Mouse (Mus musculus): ENCODE results near the gene Hnrnpf.
"Not testable (repeated sequence)": the region's sequence is repeated elsewhere in the genome, so short reads cannot be mapped to it uniquely, and the experiment has no call there.

Gene Hnrnpf

GRCm38 (mm10) chr6:117900126-117901080 is at the start of gene Hnrnpf:
Gene Hnrnpf (plus strand): TSS chr6:117900324.
- DNase-seq (ENCODE audit: low spot score), result no peak

- no peak for DNase-seq (ENCODE audit: low spot score)
Observed at GRCm38 (mm10) chr6:117851747-117852146, 48.4 kb upstream of the Hnrnpf start.

- DNase-seq (ENCODE audit: low spot score), result no peak
Observed at GRCm38 (mm10) chr6:117857990-117858389, 42.1 kb upstream of the Hnrnpf start.

GRCm38 (mm10) chr6:117861848-117862247 is 38.3 kb upstream of the Hnrnpf start, which contains the start of gene Zfp239:
Gene Zfp239 (plus strand): TSS chr6:117862100.
- DNase-seq (ENCODE audit: low spot score), result no peak

DNA sequence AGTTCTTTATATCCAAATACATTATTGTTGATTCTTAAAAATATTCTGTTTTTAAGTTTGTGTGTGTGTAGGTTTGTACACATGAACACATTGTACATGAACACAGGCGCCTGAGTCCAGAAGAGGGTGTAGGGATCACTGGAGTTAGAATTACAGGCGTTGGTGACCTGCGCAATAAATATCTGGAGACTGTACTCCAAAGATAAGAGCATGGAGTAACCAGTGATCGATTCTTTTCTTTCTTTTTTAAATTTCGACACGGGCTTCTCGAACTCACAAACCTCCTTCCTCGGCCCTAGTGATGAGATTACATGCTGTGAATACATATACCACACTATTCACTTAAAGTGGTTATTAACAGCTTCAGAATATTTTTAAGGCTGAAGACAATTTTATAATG is 37.7 kb upstream of the Hnrnpf start:
- DNase-seq (ENCODE audit: low spot score), result no peak

DNA sequence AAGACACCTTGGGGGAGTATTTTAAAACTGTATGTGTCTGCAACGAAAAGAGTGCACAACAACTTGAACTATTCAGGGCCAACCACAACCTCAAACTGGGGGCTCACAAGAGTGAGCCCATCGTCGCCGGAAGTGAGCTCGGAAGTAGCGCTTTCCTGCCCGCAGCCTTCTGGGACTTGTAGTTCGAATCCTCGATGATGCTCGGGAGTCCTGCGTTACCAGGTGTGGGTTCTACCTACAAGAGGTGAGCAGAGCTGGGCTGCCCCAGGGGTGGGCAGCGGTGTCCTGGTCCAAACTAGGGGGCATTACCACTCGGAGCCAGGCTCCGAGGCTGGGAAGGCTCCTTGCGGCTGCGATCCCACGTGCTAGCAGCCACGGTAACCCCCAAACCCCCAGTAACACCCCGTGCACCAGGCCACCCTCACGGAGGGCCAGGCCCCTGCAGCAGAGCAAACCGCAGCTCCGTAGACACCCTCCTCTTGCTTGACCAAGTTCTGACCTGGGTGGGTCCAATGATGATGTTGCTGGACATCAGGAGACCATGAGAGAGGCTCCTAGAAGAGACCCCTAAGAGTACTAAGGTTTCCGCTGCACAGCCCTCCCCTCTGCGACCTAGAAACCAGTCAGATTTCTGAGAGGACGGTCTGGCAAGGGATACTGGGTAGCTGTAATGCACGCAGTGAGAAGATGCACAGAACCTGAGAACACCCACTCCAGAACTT is 37.1 kb upstream of the Hnrnpf start:
- DNase-seq (ENCODE audit: low spot score), result peak; percentile 73

- no peak for DNase-seq (ENCODE audit: low spot score)
Observed at GRCm38 (mm10) chr6:117863751-117864150, 36.4 kb upstream of the Hnrnpf start.

GRCm38 (mm10) chr6:117868187-117868586 is 31.9 kb upstream of the Hnrnpf start:
- no peak for DNase-seq (ENCODE audit: low spot score)

DNA sequence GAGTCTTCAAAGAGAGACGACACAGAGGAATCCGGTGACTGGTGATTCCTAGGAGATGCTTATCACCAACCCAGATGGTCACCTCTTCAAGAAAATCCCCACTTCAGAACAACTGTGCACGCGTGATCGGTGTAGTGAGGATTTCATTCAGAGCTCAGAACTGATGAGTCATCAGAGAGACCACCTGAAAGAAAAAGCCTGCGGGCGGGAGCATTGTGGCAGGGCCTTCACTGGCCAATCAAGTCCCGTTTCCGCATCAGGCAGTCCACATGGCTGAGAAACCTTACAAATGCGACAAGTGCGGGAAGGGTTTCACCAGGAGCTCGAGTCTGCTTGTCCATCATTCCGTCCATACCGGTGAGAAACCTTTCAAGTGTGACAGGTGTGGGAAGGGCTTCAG is 29.1 kb upstream of the Hnrnpf start:
- no peak for DNase-seq (ENCODE audit: low spot score)

GRCm38 (mm10) chr6:117873450-117873849 is 26.7 kb upstream of the Hnrnpf start:
- DNase-seq (ENCODE audit: low spot score), result not testable (repeated sequence)

DNA sequence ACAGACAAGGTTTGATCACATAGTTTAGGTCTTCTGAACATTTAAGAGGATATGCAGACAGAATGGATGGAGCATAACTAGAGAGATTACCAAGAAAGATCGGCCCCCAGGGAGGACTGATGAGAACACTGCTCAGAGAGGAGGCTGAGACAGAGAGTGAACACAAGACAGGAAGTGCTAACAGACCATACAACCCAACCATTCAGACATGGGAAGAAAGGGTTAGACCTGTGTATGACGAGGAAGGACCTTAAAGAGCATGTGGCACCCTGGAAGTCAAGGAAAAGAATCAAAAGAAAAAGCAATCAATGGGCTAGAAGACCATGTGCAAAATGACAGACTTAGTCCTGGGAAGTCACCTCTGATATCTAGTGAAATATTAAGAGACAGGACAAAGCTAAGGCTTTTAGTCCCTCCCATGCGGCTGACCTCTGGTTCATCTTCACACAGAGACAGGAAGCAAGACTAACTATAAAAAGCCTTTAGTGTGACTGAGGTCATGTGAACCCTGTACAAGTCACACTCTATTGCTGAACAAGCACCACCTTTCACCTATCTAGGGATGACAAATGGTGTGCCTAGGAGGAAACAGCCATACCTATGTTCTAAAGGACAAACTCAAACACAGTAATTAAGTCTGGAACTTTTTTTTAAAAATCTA is 25.4 kb upstream of the Hnrnpf start:
- DNase-seq (ENCODE audit: low spot score), result no peak

GRCm38 (mm10) chr6:117878700-117879407 is 21.3 kb upstream of the Hnrnpf start:
- DNase-seq (ENCODE audit: low spot score), result peak; percentile 90

DNA sequence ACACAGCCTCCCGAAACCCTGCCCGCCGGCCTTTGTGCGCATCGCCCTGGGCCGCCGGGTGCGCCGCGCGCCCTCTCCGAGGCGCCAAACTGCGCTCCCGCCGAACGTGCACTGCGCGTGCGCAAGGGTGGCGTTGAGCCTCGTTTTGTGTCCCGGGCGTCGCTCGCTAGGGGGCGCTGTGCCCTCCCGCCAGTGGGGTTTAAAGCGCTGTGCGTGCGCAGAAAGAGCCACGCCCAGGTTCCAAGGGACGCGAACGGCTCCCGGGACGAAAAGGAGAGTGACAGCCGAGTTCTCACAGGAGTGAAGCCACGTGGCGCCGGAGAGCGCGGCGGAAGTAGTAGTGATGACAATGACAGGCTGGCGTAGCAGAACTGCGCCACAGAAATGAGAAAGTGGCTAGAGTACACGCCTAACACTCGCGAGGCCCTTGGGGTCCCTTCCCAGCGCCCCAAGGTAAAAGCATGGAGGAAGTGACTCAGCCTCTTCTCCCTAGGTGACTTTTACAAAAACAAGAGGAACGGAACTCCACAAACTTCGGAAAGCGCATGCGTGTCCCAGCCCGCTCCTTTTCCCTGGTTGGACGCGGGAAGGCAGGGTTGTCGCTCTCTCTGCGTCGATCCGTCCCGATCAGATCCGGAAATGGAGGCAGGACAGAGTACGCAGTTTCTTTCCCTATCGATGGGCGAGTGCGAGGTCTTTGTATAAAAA is 20.6 kb upstream of the Hnrnpf start:
- DNase-seq (ENCODE audit: low spot score), result peak; percentile 99

DNA sequence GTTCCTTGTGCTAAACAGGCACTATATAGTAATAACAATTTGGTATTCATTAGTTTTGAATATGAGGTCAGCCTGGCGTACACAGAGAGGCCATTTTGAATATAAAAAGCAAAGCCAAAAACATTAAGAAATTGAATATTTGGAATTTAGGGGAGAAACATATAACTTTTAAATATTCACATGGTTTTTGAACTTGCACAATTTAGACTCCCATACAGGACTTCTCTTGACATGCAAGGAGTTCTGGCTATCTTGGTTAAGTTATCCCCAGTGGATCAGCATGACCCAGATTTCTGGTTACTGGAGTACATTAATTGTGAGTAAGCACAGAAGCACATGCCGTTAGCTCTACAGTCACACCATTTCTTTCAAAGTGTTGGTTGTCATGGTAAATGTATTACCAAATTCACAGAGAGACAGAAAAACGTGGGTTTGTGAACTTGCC is 19.7 kb upstream of the Hnrnpf start:
- no peak for DNase-seq (ENCODE audit: low spot score)

DNA sequence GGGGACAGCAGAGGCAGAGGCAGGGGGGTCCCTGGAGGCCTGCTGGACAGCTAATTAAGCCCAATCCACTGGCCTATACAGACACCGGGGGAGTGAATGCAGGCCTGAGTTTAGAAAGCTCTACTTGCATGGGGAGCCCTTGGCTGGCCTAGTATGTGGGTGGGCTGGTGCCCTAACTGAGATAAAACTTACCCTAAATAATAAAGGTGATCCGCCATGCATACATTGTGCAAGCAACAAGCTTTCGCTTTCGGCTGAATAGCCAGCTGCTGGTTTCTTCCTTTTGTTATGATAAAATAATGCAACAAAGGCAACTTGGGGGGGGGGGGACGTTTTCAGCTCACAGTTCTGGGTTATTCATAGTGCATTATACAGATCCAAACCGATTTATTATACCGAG is 18.9 kb upstream of the Hnrnpf start:
- no peak for DNase-seq (ENCODE audit: low spot score)

DNA sequence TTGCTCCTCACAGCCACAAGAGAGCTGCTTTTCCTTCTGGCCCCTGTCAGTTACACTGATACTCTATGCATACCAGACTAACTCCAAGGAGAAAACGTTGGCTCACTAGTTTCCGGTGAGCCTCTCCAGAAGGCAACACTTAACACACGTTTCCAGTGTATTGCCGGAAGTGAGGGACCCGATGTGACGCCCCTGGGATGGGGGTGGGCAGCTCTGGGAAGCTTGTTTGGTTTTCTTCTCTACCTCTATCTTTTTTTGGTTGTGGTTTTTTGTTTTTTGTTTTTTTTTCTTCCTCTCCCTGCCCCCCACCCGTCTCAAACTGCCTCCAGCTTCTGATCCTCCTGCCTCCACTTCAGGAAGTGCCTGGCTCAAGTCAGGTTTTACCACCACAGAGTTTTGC is 18.1 kb upstream of the Hnrnpf start:
- DNase-seq (ENCODE audit: low spot score), result no peak

- DNase-seq (ENCODE audit: low spot score), result no peak
Observed at GRCm38 (mm10) chr6:117885943-117886342, 14.2 kb upstream of the Hnrnpf start.

- no peak for DNase-seq (ENCODE audit: low spot score)
Observed at GRCm38 (mm10) chr6:117888032-117888431, 12.1 kb upstream of the Hnrnpf start.

GRCm38 (mm10) chr6:117888642-117889096 is 11.5 kb upstream of the Hnrnpf start:
- DNase-seq (ENCODE audit: low spot score), result peak; percentile 92

DNA sequence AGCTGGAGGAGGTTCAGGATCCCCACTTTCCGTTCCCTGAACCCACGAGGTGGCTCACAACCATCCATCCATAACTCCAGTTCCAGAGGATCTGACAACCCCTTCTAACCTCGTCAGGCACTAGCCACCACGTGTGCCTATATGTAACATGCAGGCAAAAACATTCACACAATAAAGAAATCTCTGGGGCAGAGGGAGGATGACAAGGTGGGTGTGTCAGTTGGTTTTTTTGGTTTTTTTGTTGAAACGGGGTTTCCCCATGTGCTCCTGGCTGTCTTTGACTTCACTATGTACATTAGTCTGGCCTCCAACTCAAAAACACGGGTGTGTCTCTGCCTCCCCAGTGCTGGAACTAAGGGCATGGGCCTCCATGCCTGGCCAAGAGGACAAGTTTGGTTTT is 9.9 kb upstream of the Hnrnpf start:
- DNase-seq (ENCODE audit: low spot score), result no peak
